Mouse (Mus musculus) stomach, postnatal 0 days (tissue): ENCODE results near the gene Olfr311.

Source experiments
- CTCF ChIP-seq: IDR thresholded peaks from 2 replicates; pipeline ENCODE4 v1.5.1; 2016; ENCODE audit warnings: antibody characterized with exemption, low read depth, mild to moderate bottlenecking, moderate library complexity
- EP300 ChIP-seq: optimal IDR thresholded peaks from 2 replicates; pipeline ENCODE3; 2016; ENCODE audit warnings: antibody characterized with exemption

DNA sequence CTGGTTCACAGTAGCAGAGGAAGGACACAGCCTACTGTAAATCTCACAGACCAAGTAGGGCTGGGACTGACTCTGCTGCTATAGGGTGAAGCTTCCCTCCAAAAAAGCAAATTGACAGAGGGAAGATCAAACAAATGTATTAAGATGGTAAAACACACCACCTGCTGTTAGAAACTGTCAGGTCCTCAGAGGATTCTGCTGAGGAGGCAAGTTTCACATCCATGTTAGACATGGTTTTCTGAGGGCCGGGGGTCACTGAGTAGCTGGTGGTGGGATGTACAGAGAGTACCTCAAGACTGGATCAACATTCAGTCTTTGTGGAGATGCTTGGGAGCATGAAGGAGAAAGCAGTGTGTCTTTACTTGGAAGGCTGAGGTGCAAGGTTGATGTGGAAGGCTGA, 23.4 kb upstream of the Olfr311 start:
- TF ChIP-seq CTCF (no peak), EP300 (no peak)
